Mouse (Mus musculus): ENCODE measurements around the gene Polr1d. TPM values are rescaled to one million over a fixed set of nuclear protein-coding genes. Genes with fewer than 3 reads are reported as not detected.

The Polr1d gene
- polyA plus RNA-seq, 1 experiment from 2014 or later: 129 TPM

DNA sequence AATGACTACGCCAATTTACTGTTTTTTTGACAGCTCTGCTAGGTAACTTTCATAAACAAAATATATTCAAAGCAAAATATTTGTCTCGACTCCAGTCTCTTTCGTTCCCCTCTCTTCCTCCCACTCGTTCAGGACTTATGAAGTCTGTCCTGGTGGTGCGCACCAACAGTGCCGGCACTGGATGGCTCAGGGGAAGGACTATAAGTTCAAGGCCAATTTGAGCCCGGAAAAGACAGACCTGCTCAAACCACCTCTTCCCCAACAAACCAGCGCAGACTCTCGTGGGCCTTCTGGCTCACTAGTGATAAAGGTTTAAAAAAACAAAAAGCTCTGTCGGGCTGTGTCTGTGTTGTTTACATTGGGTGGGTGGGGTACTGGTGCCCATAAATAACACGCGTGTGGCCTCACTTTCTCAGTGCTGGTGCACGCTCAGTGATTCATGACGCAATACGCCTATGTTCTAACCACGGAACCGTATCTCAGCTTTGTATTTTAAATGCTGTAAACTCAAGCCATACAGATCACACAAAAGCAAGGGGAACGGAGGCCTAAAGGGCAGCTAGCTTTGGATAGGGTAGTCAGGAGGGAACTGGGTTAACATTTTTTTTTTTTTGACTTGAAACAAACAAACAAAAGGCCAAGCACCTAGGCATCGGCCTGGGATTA, 27.2 kb upstream of the Polr1d start:
- no peak for DNase-seq (ENCODE audit: low spot score)
- no peak overlapping the region for H3K4me3 ChIP-seq

DNA sequence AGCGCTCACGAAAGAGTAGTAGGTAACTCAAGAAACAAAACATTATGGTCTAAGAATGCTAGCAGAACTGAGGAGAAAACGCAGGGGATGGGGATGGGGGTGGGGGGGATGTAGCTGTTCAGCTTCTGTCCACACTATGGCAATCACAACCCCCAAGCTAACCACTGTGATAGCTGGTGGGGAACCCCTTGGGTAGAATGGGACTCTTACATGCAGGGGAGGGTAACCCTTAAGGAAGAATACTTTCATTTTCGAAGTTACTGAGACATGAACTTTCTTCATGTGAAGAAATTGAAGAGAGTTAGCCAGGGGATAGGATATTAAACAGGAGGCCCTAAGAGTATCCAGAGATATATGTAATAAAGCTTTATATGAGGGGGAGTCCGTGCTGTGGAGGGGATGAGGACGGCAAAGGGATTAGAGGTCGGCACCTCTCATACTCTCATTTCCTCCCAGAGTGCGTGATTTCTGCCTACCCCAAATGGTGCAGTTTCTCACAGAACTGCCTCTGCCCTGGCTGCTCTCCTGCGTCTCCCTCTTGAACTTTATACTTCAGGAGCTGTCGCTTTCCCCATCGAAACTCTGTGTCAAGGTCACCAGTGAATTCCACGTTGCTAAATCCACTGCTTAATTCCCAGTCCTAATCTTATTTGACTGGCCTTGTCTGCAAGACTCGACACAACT, 25.9 kb upstream of the Polr1d start:
- no peak overlapping the region for H3K4me3 ChIP-seq
- DNase-seq (ENCODE audit: low spot score): no peak
- H3K27me3 ChIP-seq (ENCODE audit: insufficient read depth, poor library complexity, severe bottlenecking): no peaks in the 10 kb centered on the region
- H3K36me3 ChIP-seq: no peaks in the 10 kb centered on the region
- peaks cover 33% of the 10 kb centered on the region for H3K4me1 ChIP-seq
- no peaks in the 10 kb centered on the region for H3K9me3 ChIP-seq
- WGBS: 67% methylated on average over 13 of the region's 13 CpGs
- no peak overlapping the region for H3K27ac ChIP-seq

More for the DNA sequence above, 27.2 kb upstream of the Polr1d start:
- Histone ChIP-seq H3K36me3 (no peaks in the 10 kb centered on the region), H3K27me3 (ENCODE audit: insufficient read depth, poor library complexity, severe bottlenecking) (no peaks in the 10 kb centered on the region), H3K9me3 (no peaks in the 10 kb centered on the region), H3K27ac (no peak overlapping the region), H3K4me1 (peaks cover 38% of the 10 kb centered on the region)
- WGBS: 76% methylated on average over 19 of the region's 19 CpGs

DNA sequence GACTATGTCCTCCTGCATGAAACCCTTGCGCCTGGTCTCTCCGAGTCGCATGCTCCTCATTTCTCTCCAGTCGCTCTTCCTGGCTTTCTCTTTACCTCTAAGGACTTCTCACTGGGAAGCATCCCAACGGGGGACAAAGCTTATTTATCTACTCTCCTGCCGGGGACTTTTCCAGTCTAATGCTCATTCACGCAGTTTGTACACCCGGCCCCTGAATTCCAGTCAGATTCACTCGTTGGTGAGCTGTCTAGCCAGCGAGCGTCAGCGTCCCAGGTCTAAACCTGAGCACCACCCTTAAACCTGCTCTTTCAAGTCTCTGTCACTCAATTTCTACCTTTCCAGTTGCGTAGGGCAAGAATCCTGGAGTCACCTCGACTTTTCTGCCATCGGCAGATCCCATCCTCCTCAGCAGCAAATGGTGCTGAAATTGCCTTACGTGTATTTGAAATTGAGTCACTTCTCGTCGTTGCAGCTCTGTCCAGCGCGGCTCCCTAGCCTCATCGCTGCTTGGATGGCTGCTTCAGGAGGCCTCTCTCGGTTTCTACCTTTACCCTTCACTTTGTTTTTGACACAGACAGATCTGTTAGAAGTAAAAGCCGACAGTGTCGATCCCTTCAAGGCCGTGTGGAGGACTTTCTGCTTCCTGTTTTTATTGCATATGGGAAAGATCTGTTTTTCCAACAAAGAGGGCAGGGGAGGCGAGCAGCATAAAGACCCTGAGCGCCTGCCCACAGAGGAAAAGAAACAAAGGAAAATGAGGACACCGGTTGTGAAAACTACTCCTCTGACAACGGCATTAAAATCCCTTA, 25.1 kb upstream of the Polr1d start:
- 58% methylated on average over 29 of the region's 29 CpGs for WGBS
- no peak overlapping the region for H3K27ac ChIP-seq
- H3K9me3 ChIP-seq: no peaks in the 10 kb centered on the region
- H3K4me1 ChIP-seq: peaks cover 37% of the 10 kb centered on the region
- no peaks in the 10 kb centered on the region for H3K36me3 ChIP-seq
- H3K4me3 ChIP-seq: no peak overlapping the region
- no peak for DNase-seq (ENCODE audit: low spot score)
- no peaks in the 10 kb centered on the region for H3K27me3 ChIP-seq (ENCODE audit: insufficient read depth, poor library complexity, severe bottlenecking)

DNA sequence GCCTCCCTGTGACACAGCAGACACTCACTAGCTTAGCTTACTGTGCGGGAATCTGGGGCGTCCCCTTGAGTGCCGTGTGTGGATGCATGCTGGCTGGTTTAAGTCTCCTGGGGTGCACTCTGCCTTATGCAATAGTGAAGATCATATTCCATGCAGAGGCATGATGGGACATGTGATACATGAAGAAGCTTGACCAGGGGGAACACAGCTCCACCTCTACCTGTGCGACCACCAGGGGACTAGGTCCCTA, 24.6 kb upstream of the Polr1d start:
- Histone ChIP-seq H3K4me3 (no peak overlapping the region), H3K36me3 (no peaks in the 10 kb centered on the region), H3K27me3 (ENCODE audit: insufficient read depth, poor library complexity, severe bottlenecking) (no peaks in the 10 kb centered on the region), H3K4me1 (peaks cover 42% of the 10 kb centered on the region), H3K27ac (no peak overlapping the region), H3K9me3 (no peaks in the 10 kb centered on the region)
- WGBS: 73% methylated on average over 4 of the region's 4 CpGs
- DNase-seq (ENCODE audit: low spot score): no peak

DNA sequence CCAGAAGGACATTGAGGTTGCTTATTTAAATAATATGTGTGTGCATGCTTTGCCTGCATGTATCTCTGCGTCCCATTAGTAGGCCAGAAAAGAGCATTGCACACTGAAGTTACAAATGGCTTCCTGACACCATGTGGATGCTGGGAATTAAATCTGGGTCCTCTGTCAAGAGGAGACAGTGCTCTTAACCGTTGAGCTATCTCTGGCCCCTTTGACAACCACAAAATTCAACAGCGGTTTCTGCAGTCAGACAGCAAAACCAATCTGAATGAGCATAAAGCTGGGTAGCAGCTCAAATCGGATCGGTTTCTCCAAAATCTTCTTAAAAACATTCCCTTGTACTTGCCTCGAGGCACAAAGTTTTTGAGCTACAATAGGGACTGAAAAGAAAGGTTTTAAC, 23.8 kb upstream of the Polr1d start:
- H3K4me3 ChIP-seq: no peak overlapping the region

DNA sequence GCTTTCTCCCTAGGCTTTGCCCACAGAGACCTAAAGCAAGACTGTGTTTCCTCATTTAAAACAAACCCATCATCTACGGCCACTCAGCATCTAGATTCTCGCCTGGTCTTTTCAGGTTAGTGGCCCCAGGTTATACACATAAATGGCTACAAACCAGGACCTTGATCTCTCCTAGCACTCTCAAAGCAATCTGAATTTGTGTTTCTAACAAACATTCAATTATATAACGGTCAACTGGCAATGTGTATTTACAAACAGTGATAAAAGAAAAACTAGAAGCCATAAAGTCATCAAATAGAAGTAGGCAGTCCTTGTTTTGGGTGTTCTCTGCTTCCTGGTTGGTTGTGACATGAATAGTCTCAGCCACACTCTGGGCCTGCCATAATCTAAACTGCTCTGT, 23.4 kb upstream of the Polr1d start:
- no peak for DNase-seq (ENCODE audit: low spot score)
- 80% methylated on average over 3 of the region's 3 CpGs for WGBS
- H3K36me3 ChIP-seq: no peaks in the 10 kb centered on the region
- H3K9me3 ChIP-seq: no peaks in the 10 kb centered on the region
- H3K4me1 ChIP-seq: peaks cover 42% of the 10 kb centered on the region
- H3K27me3 ChIP-seq (ENCODE audit: insufficient read depth, poor library complexity, severe bottlenecking): no peaks in the 10 kb centered on the region
- H3K27ac ChIP-seq: no peak overlapping the region
- no peak overlapping the region for H3K4me3 ChIP-seq

More for the DNA sequence above, 23.8 kb upstream of the Polr1d start:
- 83% methylated on average over 6 of the region's 6 CpGs for WGBS
- H3K4me1 ChIP-seq: peaks cover 42% of the 10 kb centered on the region
- no peaks in the 10 kb centered on the region for H3K36me3 ChIP-seq
- no peak for DNase-seq (ENCODE audit: low spot score)
- no peak overlapping the region for H3K27ac ChIP-seq
- H3K27me3 ChIP-seq (ENCODE audit: insufficient read depth, poor library complexity, severe bottlenecking): no peaks in the 10 kb centered on the region
- H3K9me3 ChIP-seq: no peaks in the 10 kb centered on the region

DNA sequence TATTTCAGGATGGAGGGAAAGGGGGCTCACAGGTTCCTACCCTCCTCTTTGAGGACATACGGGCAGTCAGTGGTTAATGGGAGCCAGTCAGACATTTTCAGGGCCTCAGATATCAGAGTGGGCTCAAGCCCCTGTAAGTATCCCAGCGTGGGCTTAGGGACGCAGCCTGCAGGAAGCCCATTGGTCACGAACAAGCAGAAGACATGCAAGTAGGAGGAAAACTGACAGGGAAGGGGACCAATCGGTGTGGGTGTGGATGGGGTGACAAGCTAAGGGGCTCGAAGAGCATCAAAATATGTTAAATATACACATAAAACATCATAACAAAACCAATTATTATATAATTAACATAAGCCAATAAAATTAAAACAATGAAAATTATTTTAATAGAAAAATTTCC, 22.5 kb upstream of the Polr1d start:
- Histone ChIP-seq H3K9me3 (no peaks in the 10 kb centered on the region), H3K4me3 (no peak overlapping the region), H3K4me1 (peaks cover 42% of the 10 kb centered on the region), H3K27ac (no peak overlapping the region), H3K27me3 (ENCODE audit: insufficient read depth, poor library complexity, severe bottlenecking) (no peaks in the 10 kb centered on the region), H3K36me3 (no peaks in the 10 kb centered on the region)
- WGBS: 76% methylated on average over 6 of the region's 6 CpGs
- no peak for DNase-seq (ENCODE audit: low spot score)

DNA sequence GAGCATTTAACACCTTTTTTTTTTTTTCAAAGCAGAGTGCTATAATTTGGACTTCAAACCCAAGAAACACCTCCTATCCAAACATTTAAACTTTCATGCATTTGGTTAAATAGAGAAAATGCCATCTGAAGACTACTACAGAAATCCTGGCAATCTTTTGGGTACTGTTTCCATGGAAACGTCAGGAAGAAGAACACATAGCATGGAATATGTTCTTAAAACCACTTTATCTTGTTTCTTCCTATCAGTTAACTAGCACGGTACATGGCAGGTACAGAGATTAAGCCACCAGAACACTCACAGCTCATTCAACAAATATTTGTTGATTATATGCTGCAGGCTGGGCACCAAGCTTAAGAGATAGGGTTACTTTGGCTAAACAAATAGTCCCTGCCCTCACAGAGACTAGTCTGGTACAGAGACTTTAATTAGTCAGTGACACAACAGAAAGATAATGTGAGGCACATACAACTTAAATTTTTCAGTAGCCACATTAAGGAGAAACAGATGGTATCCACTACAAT, 22.0 kb upstream of the Polr1d start:
- Histone ChIP-seq H3K4me3 (no peak overlapping the region), H3K27me3 (ENCODE audit: insufficient read depth, poor library complexity, severe bottlenecking) (no peaks in the 10 kb centered on the region), H3K4me1 (peaks cover 42% of the 10 kb centered on the region), H3K36me3 (no peaks in the 10 kb centered on the region), H3K9me3 (no peaks in the 10 kb centered on the region), H3K27ac (no peak overlapping the region)
- no peak for DNase-seq (ENCODE audit: low spot score)
- 40% methylated on average over 2 of the region's 2 CpGs for WGBS

DNA sequence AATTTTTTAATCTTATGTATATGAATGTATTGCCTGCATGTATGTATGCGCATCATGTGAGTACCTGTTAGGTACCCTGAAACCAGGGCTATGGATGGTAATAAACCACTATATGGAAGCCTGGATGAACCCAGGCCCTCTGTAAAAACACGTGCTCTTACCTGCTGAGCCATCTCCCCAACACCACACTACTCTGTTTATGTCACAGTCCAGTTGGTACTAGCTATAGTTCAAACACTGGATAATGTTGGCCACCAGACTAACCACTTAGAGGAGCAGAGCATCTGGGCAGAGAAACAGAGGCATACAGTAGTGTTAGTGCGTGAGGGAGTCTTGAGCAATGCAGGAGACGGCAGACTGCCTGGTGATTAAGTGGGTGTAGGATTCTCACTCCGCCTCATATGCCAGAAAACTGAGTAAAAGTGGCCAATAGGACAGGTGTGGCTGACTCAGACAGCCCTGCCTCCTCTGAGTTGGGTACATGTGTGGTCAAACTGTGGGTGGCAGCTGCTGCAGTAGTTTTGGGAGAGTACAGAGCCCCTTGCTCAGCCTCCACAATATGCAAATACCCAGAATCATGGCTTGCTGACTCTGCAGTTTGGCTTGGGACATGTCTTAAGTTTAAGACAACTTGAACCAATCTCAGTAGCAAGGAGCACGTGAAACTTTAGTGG, 21.1 kb upstream of the Polr1d start:
- Histone ChIP-seq H3K9me3 (no peaks in the 10 kb centered on the region), H3K4me1 (peaks cover 42% of the 10 kb centered on the region), H3K36me3 (no peaks in the 10 kb centered on the region), H3K4me3 (no peak overlapping the region), H3K27ac (no peak overlapping the region), H3K27me3 (ENCODE audit: insufficient read depth, poor library complexity, severe bottlenecking) (no peaks in the 10 kb centered on the region)
- 83% methylated on average over 6 of the region's 6 CpGs for WGBS
- no peak for DNase-seq (ENCODE audit: low spot score)

DNA sequence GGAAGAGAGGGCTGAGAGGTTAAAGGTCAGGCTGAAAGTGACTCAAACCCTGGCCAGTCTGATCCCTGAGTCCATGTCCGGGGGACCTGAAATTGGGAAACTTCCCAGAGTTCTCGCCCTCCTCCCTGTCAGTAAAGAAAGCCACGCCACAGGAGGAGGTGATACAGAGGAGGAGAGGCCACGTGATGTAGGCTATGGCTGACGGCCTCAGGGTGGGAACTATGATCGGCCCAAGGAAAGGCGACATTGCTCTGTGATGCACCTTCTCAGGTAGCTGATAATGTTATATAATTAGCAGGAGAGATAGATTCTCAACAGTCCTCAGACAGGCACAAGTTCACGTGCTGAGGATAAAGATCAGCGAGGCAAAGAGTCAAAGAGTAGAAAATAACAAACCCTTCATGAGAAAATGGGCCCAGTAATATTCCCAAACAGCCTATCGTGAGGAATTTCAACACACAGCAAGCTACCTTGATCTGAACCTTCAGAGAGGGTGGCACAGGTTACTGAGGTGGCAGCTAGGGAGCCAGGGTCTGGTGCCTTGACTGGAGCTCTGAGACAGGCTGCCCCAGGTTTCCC, 20.0 kb upstream of the Polr1d start:
- no peak for DNase-seq (ENCODE audit: low spot score)
- Histone ChIP-seq H3K9me3 (no peaks in the 10 kb centered on the region), H3K27ac (no peak overlapping the region; the same call in 1 of the 2 replicates), H3K4me1 (peaks cover 32% of the 10 kb centered on the region), H3K27me3 (ENCODE audit: insufficient read depth, poor library complexity, severe bottlenecking) (no peaks in the 10 kb centered on the region), H3K4me3 (no peak overlapping the region), H3K36me3 (no peaks in the 10 kb centered on the region)
- 82% methylated on average over 10 of the region's 10 CpGs for WGBS

DNA sequence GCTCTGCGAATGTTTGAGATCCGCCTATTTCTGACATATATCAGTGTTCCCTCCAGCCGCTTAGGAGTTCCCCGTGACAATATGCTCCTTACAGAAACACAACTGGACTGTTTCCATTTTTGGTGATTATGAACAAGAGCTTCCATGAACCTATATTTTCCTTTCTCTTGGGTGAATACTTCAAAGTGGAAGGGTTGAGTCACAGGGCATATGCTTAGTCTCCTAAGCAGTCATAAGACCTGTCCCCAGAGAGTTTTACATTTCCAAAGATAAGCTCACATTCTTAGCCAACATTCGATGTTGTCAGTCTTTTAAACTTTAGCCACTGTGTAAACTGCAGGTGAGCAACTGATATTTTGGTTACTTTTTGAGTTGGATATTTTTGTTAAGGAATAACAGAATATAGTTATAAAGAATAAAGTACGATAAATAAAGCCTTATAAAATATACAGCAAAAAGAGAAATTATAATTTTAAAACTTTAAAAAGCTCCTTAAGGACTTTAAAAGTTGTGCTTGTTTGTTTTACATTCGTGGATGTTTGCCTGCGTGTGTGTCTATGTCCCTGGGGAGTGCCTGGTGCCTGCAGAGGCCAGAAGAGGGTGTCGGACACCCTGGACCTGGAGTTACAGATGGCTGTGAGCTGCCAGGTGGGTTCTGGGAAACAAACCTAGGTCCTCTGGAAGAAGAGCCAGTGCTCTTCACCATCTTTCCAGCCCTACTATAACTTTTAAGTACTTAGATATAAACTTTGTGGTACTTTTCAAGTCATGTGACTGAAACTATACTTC, 19.0 kb upstream of the Polr1d start:
- Histone ChIP-seq H3K4me3 (no peak overlapping the region), H3K9me3 (no peaks in the 10 kb centered on the region), H3K4me1 (peaks cover 24% of the 10 kb centered on the region), H3K27me3 (ENCODE audit: insufficient read depth, poor library complexity, severe bottlenecking) (no peaks in the 10 kb centered on the region), H3K36me3 (no peaks in the 10 kb centered on the region), H3K27ac (no peak overlapping the region)
- 71% methylated on average over 9 of the region's 9 CpGs for WGBS
- DNase-seq (ENCODE audit: low spot score): no peak

DNA sequence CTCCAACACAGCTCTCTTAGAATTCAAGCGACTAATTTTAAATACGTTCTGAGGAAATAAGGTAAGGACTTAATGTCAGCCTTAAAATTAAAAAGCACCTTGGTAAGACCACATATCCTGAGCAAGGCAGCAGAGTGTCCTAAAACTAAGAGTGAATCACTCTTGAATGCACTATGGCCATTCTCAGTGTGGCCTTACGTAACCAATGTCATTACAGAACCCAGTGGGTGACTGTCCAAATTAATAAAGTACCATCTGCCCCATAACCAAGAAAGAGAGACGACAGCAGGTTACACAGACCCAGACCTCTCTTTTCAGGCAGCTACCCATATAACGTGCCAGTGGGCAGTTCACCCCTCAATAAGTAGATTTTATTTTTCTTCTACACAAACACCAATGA, 18.2 kb upstream of the Polr1d start:
- no peak for DNase-seq (ENCODE audit: low spot score)
- Histone ChIP-seq H3K27me3 (ENCODE audit: insufficient read depth, poor library complexity, severe bottlenecking) (no peaks in the 10 kb centered on the region), H3K4me1 (peaks cover 30% of the 10 kb centered on the region), H3K4me3 (no peak overlapping the region), H3K27ac (no peak overlapping the region), H3K9me3 (no peaks in the 10 kb centered on the region), H3K36me3 (no peaks in the 10 kb centered on the region)
- 92% methylated on average over 5 of the region's 5 CpGs for WGBS

Measured in heart, embryonic 10.5 days (tissue).